Mouse (Mus musculus) spleen, postnatal 4 days (tissue): ENCODE measurements around the gene Edem3.

ENCODE experiments used
- DNase-seq, 2 experiments: peaks; one replicate each; pipeline ENCODE4 v3.0.0; 2022; ENCODE audit warnings: low spot score in 2 of 2

Edem3 gene

GRCm38 (mm10) chr1:151863135-151863796 is 108.1 kb downstream of the Edem3 start:
- no peak for DNase-seq

DNA sequence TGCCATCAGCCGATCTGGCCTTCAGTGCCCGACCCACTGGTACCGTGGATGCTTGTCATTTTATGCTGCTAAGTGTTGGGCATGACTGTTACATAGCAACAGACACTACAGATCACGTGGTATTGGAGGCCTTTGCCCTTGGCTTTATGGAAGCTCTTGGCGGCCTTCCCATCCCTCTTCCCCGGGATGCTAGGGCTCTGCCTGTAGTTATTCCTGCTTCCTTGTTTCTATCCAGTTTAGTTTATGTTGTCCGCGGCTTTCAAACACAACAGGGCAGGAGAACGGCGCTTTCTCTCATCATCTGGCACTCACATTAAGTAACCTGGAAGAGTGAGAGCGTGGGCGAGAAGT is 108.6 kb downstream of the Edem3 start:
- no peak for DNase-seq

GRCm38 (mm10) chr1:151864326-151864725 is 109.2 kb downstream of the Edem3 start:
- no peak for DNase-seq
